Mouse (Mus musculus) cortical plate, adult 2 months (tissue): ENCODE measurements around the gene A4galt. TPM values are rescaled to one million over a fixed set of nuclear protein-coding genes. Genes with fewer than 3 reads are reported as not detected.
"Not testable (repeated sequence)": the region's sequence is repeated elsewhere in the genome, so short reads cannot be mapped to it uniquely, and the experiment has no call there.

Experiments
- H3K27ac ChIP-seq: fragments of 200-500 bp; 2 replicates; pipeline ENCODE4 v1.5.1; 2012; ENCODE audit warnings: low read length, control low read depth, inconsistent platforms; ENCODE audit not compliant: insufficient read depth
- H3K4me1 ChIP-seq: fragments of 200-500 bp; 2 replicates; pipeline ENCODE4 v1.6.1; 2011; ENCODE audit warnings: low read length; ENCODE audit not compliant: control insufficient read depth, insufficient read depth
- H3K4me3 ChIP-seq: fragments of 200-500 bp; 2 replicates; pipeline ENCODE4 v1.5.1; 2011; ENCODE audit warnings: mild to moderate bottlenecking, low read length, control low read depth; ENCODE audit not compliant: insufficient read depth
- CTCF ChIP-seq: fragments of 200-500 bp; IDR thresholded peaks from 2 replicates; pipeline ENCODE4 v1.5.1; 2011; ENCODE audit warnings: mild to moderate bottlenecking, control low read depth, low read length; ENCODE audit not compliant: insufficient read depth; ENCODE audit errors: extremely low read depth
- POLR2A ChIP-seq: fragments of 200-500 bp; IDR thresholded peaks from 2 replicates; pipeline ENCODE4 v1.6.1; 2011; ENCODE audit warnings: mild to moderate bottlenecking, low read length, control low read depth; ENCODE audit not compliant: insufficient read depth; ENCODE audit errors: extremely low read depth
- polyA plus RNA-seq: library from polyadenylated mRNA; depleted of rRNA; stranded (reverse); fragments of >200 nt; gene quantifications from 2 replicates; pipeline ENCODE4 v1.2.3, GENCODE M21; 2012

The A4galt gene
- polyA plus RNA-seq, 1 experiment, result 4.7 TPM

GRCm38 (mm10) chr15:83293144-83293543 is 41.6 kb upstream of the A4galt start:
- no peak for TF ChIP-seq POLR2A
- TF ChIP-seq CTCF, result no peak
- no peak overlapping the region for H3K4me3 ChIP-seq

DNA sequence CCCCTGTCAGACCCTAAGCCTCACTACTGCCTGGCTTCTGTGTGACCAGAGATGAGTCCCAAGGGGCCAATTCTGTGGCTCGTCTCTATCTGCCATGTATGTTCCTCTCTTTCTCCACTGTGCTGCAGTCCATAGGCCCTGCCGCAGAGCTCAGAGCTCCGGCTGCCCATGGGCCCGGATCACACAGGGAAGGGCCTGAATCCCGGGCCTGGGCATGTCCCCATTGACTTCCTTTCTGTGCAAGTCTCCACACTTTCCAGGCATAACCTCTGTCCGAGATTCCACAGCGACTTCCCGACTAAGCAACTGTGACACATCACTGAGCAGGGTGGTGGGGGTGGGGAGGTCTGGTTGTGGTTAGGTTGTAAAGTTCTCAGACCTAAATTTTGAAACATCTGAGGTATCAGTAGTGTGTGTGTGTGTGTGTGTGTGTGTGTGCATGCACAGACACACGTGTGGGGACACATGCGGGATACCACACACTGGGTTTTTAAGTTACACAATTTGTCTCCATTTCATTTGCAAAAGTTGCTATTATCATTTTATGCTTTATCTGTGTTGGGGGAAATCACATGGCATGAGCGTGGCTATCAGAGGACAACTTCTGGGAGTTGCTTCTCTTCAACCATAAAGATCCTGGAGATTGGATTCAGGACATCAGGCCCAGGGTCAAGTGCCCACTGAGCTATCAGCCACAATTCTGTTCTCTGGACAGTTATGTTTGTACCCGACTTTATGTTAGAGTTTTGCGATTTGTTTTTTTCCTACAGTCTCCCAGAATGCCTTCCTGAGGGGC is 40.9 kb upstream of the A4galt start:
- TF ChIP-seq POLR2A (no peak), CTCF (no peak)
- no peak overlapping the region for H3K4me3 ChIP-seq

More at GRCm38 (mm10) chr15:83293144-83293543, 41.6 kb upstream of the A4galt start:
- Histone ChIP-seq H3K4me1 (no peaks in the 10 kb centered on the region), H3K27ac (no peak overlapping the region)

GRCm38 (mm10) chr15:83290899-83291298 is 39.3 kb upstream of the A4galt start:
- TF ChIP-seq POLR2A, result no peak
- TF ChIP-seq CTCF, result no peak
- no peak overlapping the region for H3K27ac ChIP-seq
- no peak overlapping the region for H3K4me3 ChIP-seq
- H3K4me1 ChIP-seq, result no peaks in the 10 kb centered on the region

More for the DNA sequence above, 40.9 kb upstream of the A4galt start:
- Histone ChIP-seq H3K4me1 (no peaks in the 10 kb centered on the region), H3K27ac (no peak overlapping the region)

DNA sequence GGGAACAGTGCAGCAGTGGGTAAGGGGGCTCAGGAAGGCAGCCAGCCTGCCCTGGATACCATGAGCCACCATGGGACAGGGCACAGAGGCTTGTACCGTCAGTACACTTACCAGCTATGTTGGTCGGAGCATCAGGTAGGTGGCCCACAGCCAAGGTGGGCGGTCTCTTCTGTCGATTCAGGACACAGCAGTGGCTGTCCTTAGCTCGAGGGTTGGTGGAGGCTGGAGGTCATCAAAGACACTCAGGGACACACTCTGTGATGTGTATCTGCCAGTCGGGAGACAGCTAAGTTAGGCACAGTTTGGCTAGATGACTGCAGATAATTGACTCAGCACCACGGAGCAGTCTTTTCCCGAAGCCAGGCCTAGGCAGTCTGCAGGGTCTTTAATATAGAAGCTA is 33.3 kb upstream of the A4galt start:
- no peak overlapping the region for H3K4me3 ChIP-seq
- no peak overlapping the region for H3K27ac ChIP-seq
- no peak for TF ChIP-seq CTCF
- TF ChIP-seq POLR2A, result no peak
- no peaks in the 10 kb centered on the region for H3K4me1 ChIP-seq

GRCm38 (mm10) chr15:83282397-83282796 is 30.8 kb upstream of the A4galt start:
- Histone ChIP-seq H3K4me3 (no peak overlapping the region), H3K4me1 (no peaks in the 10 kb centered on the region), H3K27ac (no peak overlapping the region)
- TF ChIP-seq CTCF, result no peak
- no peak for TF ChIP-seq POLR2A

GRCm38 (mm10) chr15:83281303-83281702 is 29.7 kb upstream of the A4galt start:
- H3K27ac ChIP-seq, result no peak overlapping the region
- TF ChIP-seq CTCF, result no peak
- no peak for TF ChIP-seq POLR2A

DNA sequence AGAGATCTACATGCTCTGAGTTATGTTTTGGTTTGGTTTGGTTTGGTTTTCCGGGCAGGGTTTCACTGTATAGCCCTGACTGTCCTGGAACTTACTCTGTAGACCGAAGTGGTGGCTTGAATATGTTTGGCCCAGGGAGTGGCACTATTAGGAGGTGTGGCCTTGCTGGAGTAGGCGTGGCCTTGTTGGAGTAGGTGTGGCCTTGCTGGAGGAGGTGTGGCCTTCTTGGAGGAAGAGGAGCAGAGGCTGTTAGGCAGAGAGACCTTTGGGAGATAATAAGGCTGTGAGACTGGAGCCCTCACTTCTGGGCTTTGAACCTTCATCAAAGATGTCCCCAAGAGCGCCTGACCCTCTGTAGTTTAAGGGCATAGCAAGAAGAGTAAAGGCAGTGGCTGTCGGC is 27.0 kb upstream of the A4galt start:
- H3K27ac ChIP-seq, result no peak overlapping the region
- no peak overlapping the region for H3K4me3 ChIP-seq
- H3K4me1 ChIP-seq, result no peaks in the 10 kb centered on the region
- TF ChIP-seq CTCF (no peak), POLR2A (no peak)

More at GRCm38 (mm10) chr15:83281303-83281702, 29.7 kb upstream of the A4galt start:
- no peaks in the 10 kb centered on the region for H3K4me1 ChIP-seq
- no peak overlapping the region for H3K4me3 ChIP-seq

DNA sequence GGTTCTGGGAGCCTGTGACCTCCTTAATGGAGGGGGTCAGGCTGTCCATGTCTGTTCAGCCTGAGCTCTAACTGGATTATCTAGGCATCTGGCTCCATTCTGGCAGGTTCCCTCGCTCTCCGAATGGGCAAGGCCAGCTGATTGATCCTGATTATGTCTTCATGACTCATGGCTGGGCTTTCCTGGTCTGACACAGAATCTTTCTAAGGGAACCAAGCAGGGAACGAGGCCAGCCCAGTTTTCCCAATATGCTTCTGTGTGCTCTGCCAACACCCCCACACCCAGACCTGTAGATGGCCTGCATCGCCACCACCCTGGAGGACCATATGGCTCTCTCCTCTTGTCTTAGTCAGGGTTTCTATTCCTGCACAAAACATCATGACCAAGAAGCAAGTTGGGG is 25.9 kb upstream of the A4galt start:
- Histone ChIP-seq H3K27ac (no peak overlapping the region), H3K4me3 (no peak overlapping the region), H3K4me1 (no peaks in the 10 kb centered on the region)
- no peak for TF ChIP-seq CTCF
- no peak for TF ChIP-seq POLR2A

DNA sequence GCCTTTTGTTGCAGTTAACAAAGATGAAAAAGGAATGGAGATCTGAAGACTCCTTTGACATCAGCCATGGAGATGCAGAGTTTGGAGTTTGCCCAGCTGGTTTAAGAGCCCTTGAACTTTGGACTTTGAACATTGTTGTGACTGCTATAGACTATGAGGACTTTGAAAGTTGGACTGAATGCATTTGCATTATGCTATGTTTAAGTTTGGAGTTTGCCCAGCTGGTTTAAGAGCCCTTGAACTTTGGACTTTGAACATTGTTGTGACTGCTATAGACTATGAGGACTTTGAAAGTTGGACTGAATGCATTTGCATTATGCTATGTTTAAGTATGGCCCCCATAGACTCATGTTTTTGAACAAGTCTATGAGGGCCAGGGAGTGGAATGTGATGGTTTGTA is 22.7 kb upstream of the A4galt start:
- H3K4me1 ChIP-seq, H3K27ac ChIP-seq, H3K4me3 ChIP-seq: not testable (repeated sequence)

DNA sequence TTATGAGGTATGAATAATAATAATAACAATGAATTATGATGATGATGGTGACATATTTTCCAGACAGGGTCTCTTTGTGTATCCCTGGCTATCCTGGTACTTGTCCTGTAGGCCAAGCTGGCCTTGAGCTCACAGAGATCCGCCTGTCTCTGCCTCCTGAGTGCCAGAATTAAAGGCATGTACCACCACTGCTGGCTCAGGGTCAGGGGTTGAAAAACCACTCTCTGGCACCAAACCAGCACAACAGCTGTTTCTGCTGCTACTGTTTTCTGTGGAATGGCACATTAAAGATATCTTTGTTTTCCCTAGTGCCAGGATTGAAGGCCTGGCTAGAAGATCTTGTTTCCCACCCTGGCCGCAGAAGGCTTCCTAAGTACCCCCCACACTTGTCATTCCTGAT is 21.4 kb upstream of the A4galt start:
- H3K27ac ChIP-seq, result no peak overlapping the region
- no peaks in the 10 kb centered on the region for H3K4me1 ChIP-seq
- no peak overlapping the region for H3K4me3 ChIP-seq
- TF ChIP-seq POLR2A (no peak), CTCF (no peak)

DNA sequence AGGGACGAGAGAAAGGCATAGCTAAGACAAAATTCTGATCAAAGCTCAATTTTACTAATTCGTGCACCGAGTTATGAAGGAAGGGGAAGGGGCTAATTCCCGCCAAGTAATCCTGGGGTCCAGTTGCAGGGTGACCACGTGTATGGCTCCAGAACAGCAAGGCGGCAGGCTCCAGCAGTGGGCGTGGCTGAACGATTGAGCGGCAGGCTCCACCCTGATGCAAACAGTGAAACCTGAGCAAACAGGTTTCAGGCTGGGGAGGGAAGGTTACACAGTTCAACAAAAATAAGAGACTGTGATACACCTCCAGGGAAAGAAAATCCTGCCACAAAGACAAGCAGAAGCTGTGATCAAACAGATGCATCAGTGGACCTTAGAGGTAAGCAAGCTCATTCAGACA is 19.6 kb upstream of the A4galt start:
- not testable (repeated sequence) for H3K27ac ChIP-seq, H3K4me3 ChIP-seq, H3K4me1 ChIP-seq

DNA sequence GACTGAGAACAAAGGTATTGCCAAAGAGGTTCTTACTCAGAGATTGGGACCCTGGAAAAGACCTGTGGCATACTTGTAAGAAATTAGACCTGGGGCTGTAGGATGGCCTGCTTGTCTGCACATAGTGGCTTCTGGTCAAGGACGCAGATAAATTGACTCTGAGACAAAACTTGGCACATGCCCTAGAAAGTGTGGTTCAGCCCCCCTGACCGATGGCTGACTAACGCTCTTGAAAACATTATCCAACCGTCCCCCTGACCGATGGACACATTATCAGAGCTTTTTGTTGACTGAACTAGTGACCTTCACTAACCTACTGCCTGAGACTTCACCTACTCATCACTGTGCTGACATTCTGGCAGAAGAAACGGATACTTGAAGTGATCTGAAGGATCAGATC is 18.4 kb upstream of the A4galt start:
- not testable (repeated sequence) for H3K4me3 ChIP-seq, H3K4me1 ChIP-seq, H3K27ac ChIP-seq

DNA sequence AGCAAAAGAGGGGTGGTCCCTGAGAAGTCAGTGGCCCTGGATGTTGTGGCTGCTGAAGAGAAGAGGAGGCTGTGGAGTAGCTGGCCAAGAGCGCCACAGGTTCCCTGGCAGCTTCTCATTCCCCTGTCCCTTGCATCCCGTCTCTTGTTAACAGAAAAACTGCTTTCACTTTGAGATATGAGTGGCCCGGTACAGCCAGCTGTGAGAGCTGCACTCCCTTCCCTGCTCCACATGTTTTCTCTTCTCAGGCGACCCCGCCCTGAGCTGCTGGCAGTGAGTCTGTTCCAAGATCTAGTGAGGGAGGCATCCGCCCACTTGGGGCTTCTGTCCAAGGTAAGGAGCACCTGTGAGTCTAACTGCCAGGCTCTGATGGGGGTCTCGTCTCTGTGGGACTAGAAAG is 16.9 kb upstream of the A4galt start:
- not testable (repeated sequence) for H3K27ac ChIP-seq, H3K4me3 ChIP-seq, H3K4me1 ChIP-seq
